Mouse (Mus musculus): ENCODE results near the gene Smco4. TPM values are rescaled to one million over a fixed set of nuclear protein-coding genes. Genes with fewer than 3 reads are reported as not detected.

Smco4 gene
- total RNA-seq, 2 experiments from 2014 or later, result 6.4 to 7.5 TPM

Other genes with a start within 250 kb of the Smco4 start
- 10 to 100 TPM; 35.7 to 40.0 TPM for gene Med17, start 213.5 kb upstream of the Smco4 start, total RNA-seq (2021)
- gene Taf1d, start 187.2 kb upstream of the Smco4 start, total RNA-seq (2021), result 10 to 100 TPM; 30.6 to 32.9 TPM
- gene 4931406C07Rik, start 187.0 kb upstream of the Smco4 start, total RNA-seq (2021), result 10 to 100 TPM; 16.7 to 18.2 TPM
- 10 to 100 TPM; 18.5 to 21.1 TPM for gene Cep295, start 135.6 kb upstream of the Smco4 start, total RNA-seq (2021)
- gene Deup1, start 134.5 kb downstream of the Smco4 start, total RNA-seq (2021), result 1 to 10 TPM in 1 of 2 experiments, under 1 TPM in 1; 0.89 to 1.3 TPM
- 10 to 100 TPM; 42.4 to 47.4 TPM for gene Slc36a4, start 216.3 kb downstream of the Smco4 start, total RNA-seq (2021)

Data from layer of hippocampus, adult 18-20 months (tissue).